Mouse (Mus musculus) megakaryocyte, embryonic 14.5 days (primary cell): ENCODE measurements at regions not wholly inside any gene's neighbourhood (a gene's known extent, or its start where the extent isn't known, plus 50 kb on each side); places are given as distances from the start of the nearest gene placed in this dataset.
A peak's percentile ranks its signal among the peaks of the same experiment; 100 is the strongest.

Experiments used
- H3K27me3 ChIP-seq: replicated peaks from 2 replicates; pipeline ENCODE3; 2012; ENCODE audit warnings: inconsistent platforms
- H3K36me3 ChIP-seq: replicated peaks from 2 replicates; pipeline ENCODE3; 2012; ENCODE audit warnings: low read length, inconsistent platforms, mixed read lengths
- H3K4me1 ChIP-seq: 2 replicates; pipeline ENCODE4 v1.6.1; 2012; ENCODE audit warnings: inconsistent platforms
- H3K4me3 ChIP-seq: replicated peaks from 2 replicates; pipeline ENCODE3; 2012; ENCODE audit warnings: moderate library complexity, mild to moderate bottlenecking, inconsistent platforms
- H3K9me3 ChIP-seq: 2 replicates; pipeline ENCODE4 v1.6.1; 2012; ENCODE audit warnings: inconsistent platforms
- FLI1 ChIP-seq: IDR thresholded peaks from 2 replicates; pipeline ENCODE4 v1.6.1; 2012; ENCODE audit warnings: low read length, inconsistent platforms, mixed read lengths
- GATA1 ChIP-seq: IDR thresholded peaks from 3 replicates; pipeline ENCODE4 v1.6.1; 2012; ENCODE audit warnings: mixed read lengths, low read length, inconsistent platforms, borderline replicate concordance

- H3K27me3 ChIP-seq, result no peaks in the 10 kb centered on the region
- H3K9me3 ChIP-seq, result no peaks in the 10 kb centered on the region
- no peaks in the 10 kb centered on the region for H3K4me1 ChIP-seq
Measured at GRCm38 (mm10) chr2:75425384-75425783, 233.7 kb upstream of the Hnrnpa3 start.

DNA sequence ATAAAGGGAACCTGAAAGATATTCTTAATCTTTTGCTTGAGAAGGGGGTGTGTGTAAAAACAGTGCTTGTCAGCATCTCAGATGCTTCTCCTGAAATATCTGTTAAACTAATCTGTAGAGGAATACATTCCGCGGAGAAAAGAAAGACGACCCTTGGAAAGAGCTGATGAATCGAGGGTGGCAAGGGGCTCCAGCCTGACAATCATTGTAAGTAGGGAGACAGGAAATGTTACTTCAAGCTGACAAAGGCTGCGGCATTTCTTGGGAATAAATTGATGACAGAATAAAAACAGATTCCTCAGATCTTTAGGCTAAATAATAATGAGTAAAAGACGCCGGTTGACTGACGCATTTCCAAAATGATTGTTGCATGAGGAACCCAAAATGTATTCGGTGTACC lies 233.3 kb upstream of the Hnrnpa3 start:
- TF ChIP-seq FLI1 (no peak), GATA1 (no peak)
- no peaks in the 10 kb centered on the region for H3K36me3 ChIP-seq
- H3K9me3 ChIP-seq, result no peaks in the 10 kb centered on the region
- no peak overlapping the region for H3K4me3 ChIP-seq
- H3K4me1 ChIP-seq, result no peaks in the 10 kb centered on the region
- H3K27me3 ChIP-seq, result no peaks in the 10 kb centered on the region

More at GRCm38 (mm10) chr2:75425384-75425783, 233.7 kb upstream of the Hnrnpa3 start:
- H3K4me3 ChIP-seq, result no peak overlapping the region
- H3K36me3 ChIP-seq, result no peaks in the 10 kb centered on the region
- TF ChIP-seq GATA1 (no peak), FLI1 (no peak)

- Histone ChIP-seq H3K4me3 (no peak overlapping the region), H3K36me3 (no peaks in the 10 kb centered on the region), H3K9me3 (no peaks in the 10 kb centered on the region), H3K27me3 (no peaks in the 10 kb centered on the region), H3K4me1 (no peaks in the 10 kb centered on the region)
- TF ChIP-seq FLI1 (no peak), GATA1 (no peak)
Measured at GRCm38 (mm10) chr2:75427936-75428458, 231.1 kb upstream of the Hnrnpa3 start.

- no peaks in the 10 kb centered on the region for H3K27me3 ChIP-seq
- no peaks in the 10 kb centered on the region for H3K36me3 ChIP-seq
- TF ChIP-seq FLI1 (no peak), GATA1 (no peak)
- no peaks in the 10 kb centered on the region for H3K9me3 ChIP-seq
- H3K4me3 ChIP-seq, result no peak overlapping the region
- H3K4me1 ChIP-seq, result no peaks in the 10 kb centered on the region
Measured at GRCm38 (mm10) chr2:75430161-75430940, 228.7 kb upstream of the Hnrnpa3 start.

DNA sequence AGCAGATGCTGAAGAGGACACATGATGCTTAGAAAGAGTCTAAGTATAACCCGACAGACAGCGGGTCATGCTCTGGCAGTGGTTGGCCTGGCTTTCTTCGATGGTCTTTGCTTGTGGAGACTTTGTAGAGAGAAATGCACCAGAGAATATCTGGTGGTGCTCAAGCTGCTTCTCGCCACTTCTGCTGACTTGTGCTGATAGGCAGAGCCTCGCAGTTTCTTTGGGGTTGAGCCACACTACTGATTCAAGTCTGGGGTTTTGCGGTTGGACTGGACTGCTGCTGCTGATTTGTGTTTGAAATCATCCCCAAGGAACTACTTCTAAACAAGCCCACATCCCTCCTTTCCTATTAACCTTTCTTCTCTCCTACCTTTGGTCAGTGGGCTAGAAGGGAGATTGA lies 227.1 kb upstream of the Hnrnpa3 start:
- Histone ChIP-seq H3K27me3 (no peaks in the 10 kb centered on the region), H3K4me3 (no peak overlapping the region), H3K36me3 (no peaks in the 10 kb centered on the region), H3K4me1 (no peaks in the 10 kb centered on the region), H3K9me3 (no peaks in the 10 kb centered on the region)
- TF ChIP-seq GATA1 (no peak), FLI1 (no peak)

DNA sequence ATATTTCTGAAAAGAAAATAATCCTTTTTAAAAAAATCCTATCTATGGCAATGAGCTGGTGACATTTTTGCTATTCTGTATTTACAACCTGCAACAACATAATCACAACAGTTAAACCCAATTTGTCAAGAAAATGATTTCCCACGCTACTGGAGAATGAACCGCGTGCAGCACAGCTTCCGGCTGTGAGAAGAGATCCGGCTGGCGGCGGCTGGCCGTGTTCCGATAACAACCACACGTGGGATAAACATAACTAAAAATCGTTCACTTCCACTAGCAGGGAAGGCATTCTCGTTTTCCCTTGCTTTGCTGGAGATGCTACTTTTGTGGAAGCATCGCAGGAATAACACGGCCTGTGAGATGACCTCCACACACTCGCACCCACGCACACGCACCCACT lies 224.5 kb upstream of the Hnrnpa3 start:
- H3K9me3 ChIP-seq, result no peaks in the 10 kb centered on the region
- no peaks in the 10 kb centered on the region for H3K27me3 ChIP-seq
- TF ChIP-seq GATA1, result no peak
- no peaks in the 10 kb centered on the region for H3K4me1 ChIP-seq
- H3K36me3 ChIP-seq, result no peaks in the 10 kb centered on the region
- H3K4me3 ChIP-seq, result peak overlapping the region; percentile 42

DNA sequence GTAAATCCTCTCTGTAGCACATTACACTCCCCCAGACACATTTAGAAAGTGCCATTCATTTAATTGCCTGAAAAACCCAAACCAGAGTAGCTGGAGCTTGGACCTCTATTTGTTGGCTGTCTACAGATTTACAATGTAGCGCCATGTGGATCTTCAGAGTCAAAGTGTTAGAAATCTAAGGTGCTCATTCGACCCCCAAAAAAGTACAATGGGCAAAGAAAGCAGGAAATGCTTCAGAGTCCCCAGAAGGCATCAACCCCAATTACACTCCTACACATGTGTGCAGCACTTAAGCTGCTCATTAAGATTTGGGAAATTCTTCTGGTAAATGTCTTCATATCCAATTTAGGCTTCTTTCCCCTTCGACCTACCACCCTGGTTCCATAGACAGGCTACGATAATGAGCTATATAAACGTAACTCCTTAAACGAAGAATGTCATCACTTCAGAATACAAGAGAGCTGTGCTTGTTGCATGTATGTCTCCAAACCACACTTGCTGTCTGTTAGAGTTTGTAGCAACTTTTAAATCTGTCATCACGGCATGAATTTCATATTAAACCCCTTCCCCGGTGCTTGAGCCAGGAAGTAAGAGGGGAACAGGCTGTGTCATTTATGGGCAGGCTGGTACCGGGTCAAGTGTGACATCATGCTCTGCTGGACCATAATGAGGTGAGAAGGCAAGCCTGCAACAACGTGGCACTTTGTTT lies 219.4 kb upstream of the Hnrnpa3 start:
- TF ChIP-seq FLI1 (no peak), GATA1 (no peak)
- H3K36me3 ChIP-seq, result no peaks in the 10 kb centered on the region
- no peaks in the 10 kb centered on the region for H3K4me1 ChIP-seq
- H3K4me3 ChIP-seq, result no peak overlapping the region
- no peaks in the 10 kb centered on the region for H3K9me3 ChIP-seq
- H3K27me3 ChIP-seq, result no peaks in the 10 kb centered on the region

DNA sequence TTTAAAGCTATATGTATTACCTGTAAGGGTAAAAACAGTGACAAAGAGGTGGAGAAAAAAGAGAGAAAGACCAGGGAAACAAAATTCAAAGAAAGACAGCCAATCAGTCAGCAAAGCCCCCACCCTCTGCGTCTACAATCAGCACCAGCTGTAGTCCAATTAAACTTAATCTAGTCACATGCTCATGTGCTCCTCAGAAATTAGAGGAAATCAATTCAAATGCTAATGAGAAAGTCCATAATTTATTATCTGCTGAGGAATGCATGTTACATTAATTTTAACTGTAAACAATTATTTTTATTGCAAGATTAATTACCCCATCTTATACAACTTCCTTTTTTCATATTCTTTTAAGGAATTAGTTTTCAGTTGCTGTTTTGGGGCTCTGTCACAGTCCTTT lies 216.4 kb upstream of the Hnrnpa3 start:
- no peaks in the 10 kb centered on the region for H3K9me3 ChIP-seq
- H3K4me3 ChIP-seq, result no peak overlapping the region
- H3K36me3 ChIP-seq, result no peaks in the 10 kb centered on the region
- H3K4me1 ChIP-seq, result no peaks in the 10 kb centered on the region
- TF ChIP-seq GATA1 (no peak), FLI1 (no peak)
- H3K27me3 ChIP-seq, result no peaks in the 10 kb centered on the region

DNA sequence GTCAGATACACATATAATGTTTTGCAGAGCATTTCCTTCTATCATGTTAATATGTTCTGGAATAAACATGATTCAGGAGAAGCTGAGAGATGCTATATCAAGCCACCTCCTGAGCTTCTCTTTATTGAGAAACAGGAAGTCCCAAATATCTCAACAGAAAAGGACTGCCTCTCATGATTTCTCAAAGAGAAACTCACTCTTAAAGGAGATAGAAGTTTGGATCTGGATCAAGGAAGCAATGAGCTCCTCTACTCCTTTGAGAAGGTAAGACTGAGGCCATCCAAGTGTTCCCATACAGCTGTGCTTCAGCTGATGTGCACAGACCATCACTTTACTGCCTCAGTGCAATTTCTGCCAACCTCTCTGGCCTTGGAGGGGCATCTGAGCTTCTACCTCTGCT lies 213.9 kb upstream of the Hnrnpa3 start:
- Histone ChIP-seq H3K9me3 (no peaks in the 10 kb centered on the region), H3K4me1 (no peaks in the 10 kb centered on the region), H3K4me3 (no peak overlapping the region), H3K36me3 (no peaks in the 10 kb centered on the region), H3K27me3 (no peaks in the 10 kb centered on the region)
- TF ChIP-seq GATA1 (no peak), FLI1 (no peak)

- Histone ChIP-seq H3K4me1 (no peaks in the 10 kb centered on the region), H3K4me3 (no peak overlapping the region), H3K9me3 (no peaks in the 10 kb centered on the region), H3K27me3 (no peaks in the 10 kb centered on the region), H3K36me3 (no peaks in the 10 kb centered on the region)
- TF ChIP-seq GATA1, result no peak
Measured at GRCm38 (mm10) chr2:75446996-75447715, 211.9 kb upstream of the Hnrnpa3 start.

GRCm38 (mm10) chr2:75448221-75448620 lies 210.8 kb upstream of the Hnrnpa3 start:
- no peaks in the 10 kb centered on the region for H3K27me3 ChIP-seq
- no peaks in the 10 kb centered on the region for H3K36me3 ChIP-seq
- no peak for TF ChIP-seq FLI1
- no peak for TF ChIP-seq GATA1
- H3K4me3 ChIP-seq, result no peak overlapping the region
- H3K9me3 ChIP-seq, result no peaks in the 10 kb centered on the region
- H3K4me1 ChIP-seq, result no peaks in the 10 kb centered on the region
